Mouse (Mus musculus) liver, embryonic 15.5 days (tissue): ENCODE data around the gene Zc3h10. TPM values are rescaled to one million over a fixed set of nuclear protein-coding genes. Genes with fewer than 3 reads are reported as not detected.
"Not testable (repeated sequence)": the region's sequence is repeated elsewhere in the genome, so short reads cannot be mapped to it uniquely, and the experiment has no call there.

Experiments
- ATAC-seq: fragments of 200-750 bp; cut with Nextera tagmentation; 2 replicates; pipeline ENCODE4 v1.8.0; 2017; ENCODE audit warnings: moderate number of reproducible peaks, mild to moderate bottlenecking, moderate library complexity; ENCODE audit not compliant: insufficient read depth
- H3K27ac ChIP-seq: fragments of 300-500 bp; sonication (generic); replicated peaks from 2 replicates; pipeline ENCODE4 v1.5.1; 2015; ENCODE audit warnings: mild to moderate bottlenecking, inconsistent platforms
- H3K27me3 ChIP-seq: fragments of 300-500 bp; sonication (generic); 2 replicates; pipeline ENCODE4 v1.6.1; 2015; ENCODE audit warnings: mild to moderate bottlenecking, inconsistent platforms
- H3K36me3 ChIP-seq: fragments of 300-500 bp; sonication (generic); replicated peaks from 2 replicates; pipeline ENCODE4 v1.6.1; 2015; ENCODE audit warnings: moderate library complexity, mild to moderate bottlenecking, inconsistent platforms
- H3K4me1 ChIP-seq: fragments of 300-500 bp; sonication (generic); replicated peaks from 2 replicates; pipeline ENCODE4 v1.6.1; 2015; ENCODE audit warnings: inconsistent platforms
- H3K4me2 ChIP-seq: fragments of 300-500 bp; sonication (generic); 2 replicates; pipeline ENCODE4 v1.6.1; 2015; ENCODE audit warnings: moderate library complexity, mild to moderate bottlenecking, inconsistent platforms
- H3K4me3 ChIP-seq: fragments of 300-500 bp; sonication (generic); replicated peaks from 2 replicates; pipeline ENCODE4 v1.5.1; 2015; ENCODE audit warnings: mild to moderate bottlenecking, inconsistent platforms
- H3K9ac ChIP-seq: fragments of 300-500 bp; sonication (generic); 2 replicates; pipeline ENCODE4 v1.6.1; 2015; ENCODE audit warnings: moderate library complexity, mild to moderate bottlenecking, inconsistent platforms
- H3K9me3 ChIP-seq: fragments of 300-500 bp; sonication (generic); replicated peaks from 2 replicates; pipeline ENCODE4 v1.6.1; 2016; ENCODE audit warnings: inconsistent platforms
- WGBS: fragments of 180-500 bp; shearing (Covaris S2); methylation state at CpG from one replicate; pipeline ENCODE4 v1.1.7; 2015; ENCODE audit warnings: mixed read lengths; ENCODE audit not compliant: insufficient replicate concordance; 5-methylcytosine and 5-hydroxymethylcytosine counted together
- microRNA-seq: library from miRNA; unstranded; fragments of <30 nt; microRNA quantifications from one replicate; pipeline ENCODE4, GENCODE M21; 2016
- polyA plus RNA-seq: library from polyadenylated mRNA; unstranded; fragments of >200 nt; fragmentation: Nextera tagmentation; extraction: Ambion mirVana; gene quantifications from 2 replicates; pipeline ENCODE4 v1.2.1, GENCODE M21; 2015

The Zc3h10 gene
- polyA plus RNA-seq, 1 experiment from 2014 or later = 4.9 TPM

GRCm38 (mm10) chr10:128495270-128495669, 52.3 kb downstream of the Zc3h10 start:
- peak overlapping the region; percentile 90 for H3K4me2 ChIP-seq
- H3K9me3 ChIP-seq = no peaks in the 10 kb centered on the region
- no peaks in the 10 kb centered on the region for H3K27me3 ChIP-seq
- peak overlapping the region; percentile 93 for H3K4me3 ChIP-seq
- peak overlapping the region; percentile 94 for H3K27ac ChIP-seq
- peaks cover 19% of the 10 kb centered on the region for H3K36me3 ChIP-seq
- ATAC-seq = no peak
- WGBS = 53% methylated on average over 2 of the region's 2 CpGs
- H3K9ac ChIP-seq = peak overlapping the region; percentile 90
- H3K4me1 ChIP-seq = peaks cover 79% of the 10 kb centered on the region

DNA sequence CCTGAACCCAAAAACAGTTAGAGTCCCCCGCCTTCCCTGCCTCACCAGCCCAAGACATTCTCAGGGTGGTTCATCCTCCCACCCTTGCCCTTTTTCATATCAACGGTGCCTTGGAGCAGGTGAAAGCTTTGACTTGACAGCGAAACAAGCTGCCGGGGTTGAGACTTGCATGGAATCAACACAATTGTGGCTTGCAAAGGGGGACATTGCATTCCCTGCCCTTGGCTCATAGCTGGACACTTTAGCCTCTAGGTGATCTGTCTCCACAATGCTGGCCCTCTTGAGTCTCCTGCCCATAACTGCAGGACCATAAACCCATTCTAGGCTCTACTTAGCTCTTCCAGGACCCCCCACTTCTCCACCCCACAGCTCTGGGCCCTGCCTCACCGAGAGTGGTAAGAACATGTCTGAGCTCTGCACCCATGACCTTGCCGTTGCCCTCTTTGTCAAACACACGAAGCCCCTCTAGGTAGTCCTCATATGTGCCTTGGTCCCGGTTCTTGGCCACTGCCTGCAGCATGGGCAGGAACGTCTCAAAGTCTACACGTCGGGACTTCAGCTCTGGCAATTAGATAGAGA, 52.8 kb downstream of the Zc3h10 start:
- no peaks in the 10 kb centered on the region for H3K9me3 ChIP-seq
- H3K27me3 ChIP-seq = no peaks in the 10 kb centered on the region
- 28% methylated on average over 11 of the region's 11 CpGs for WGBS
- H3K9ac ChIP-seq = peak overlapping the region; percentile 90
- peaks cover 24% of the 10 kb centered on the region for H3K36me3 ChIP-seq
- no peak for ATAC-seq
- H3K27ac ChIP-seq = peak overlapping the region; percentile 94
- H3K4me2 ChIP-seq = peak overlapping the region; percentile 90
- H3K4me1 ChIP-seq = peaks cover 80% of the 10 kb centered on the region
- H3K4me3 ChIP-seq = peak overlapping the region; percentile 93

GRCm38 (mm10) chr10:128493695-128494666, 53.6 kb downstream of the Zc3h10 start, which contains the start of gene Myl6:
Gene Myl6 (minus strand): TSS chr10:128494145.
- no peaks in the 10 kb centered on the region for H3K9me3 ChIP-seq
- WGBS = under 1% methylated on average over 45 of the region's 45 CpGs
- H3K27ac ChIP-seq = peak within 1 kb of the TSS; percentile 94
- ATAC-seq = peak; percentile 87
- peaks cover 78% of the 10 kb centered on the region for H3K4me1 ChIP-seq
- H3K36me3 ChIP-seq = peaks cover 31% of the 10 kb centered on the region
- H3K4me3 ChIP-seq = peak within 1 kb of the TSS; percentile 93
- peak within 1 kb of the TSS; percentile 90 for H3K4me2 ChIP-seq
- H3K9ac ChIP-seq = peak within 1 kb of the TSS; percentile 90
- no peaks in the 10 kb centered on the region for H3K27me3 ChIP-seq

DNA sequence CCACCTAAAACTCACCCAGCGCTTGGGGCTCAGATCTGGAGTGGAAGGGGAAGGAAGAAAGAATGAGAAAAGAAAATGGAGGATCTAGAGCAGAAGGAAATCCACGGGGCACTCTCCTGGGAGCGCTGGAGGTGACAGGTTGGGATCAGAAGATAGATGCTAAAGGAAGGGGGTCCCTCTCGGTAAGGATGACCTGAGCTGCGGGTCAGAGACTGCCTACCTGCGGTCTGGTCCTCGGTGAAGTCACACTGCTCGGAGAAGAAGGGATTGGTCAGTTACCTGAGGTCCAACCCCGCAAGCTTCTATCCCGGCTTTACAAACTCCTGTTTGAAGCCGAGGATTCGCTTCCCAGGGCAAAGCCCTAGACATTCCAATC, 54.3 kb downstream of the Zc3h10 start:
- no peaks in the 10 kb centered on the region for H3K9me3 ChIP-seq
- H3K9ac ChIP-seq = peak overlapping the region; percentile 90
- no peaks in the 10 kb centered on the region for H3K27me3 ChIP-seq
- peak; percentile 56 for ATAC-seq
- peaks cover 38% of the 10 kb centered on the region for H3K36me3 ChIP-seq
- peaks cover 76% of the 10 kb centered on the region for H3K4me1 ChIP-seq
- WGBS = 0% methylated on average over 12 of the region's 12 CpGs
- peak overlapping the region; percentile 94 for H3K27ac ChIP-seq
- H3K4me3 ChIP-seq = peak overlapping the region; percentile 93
- peak overlapping the region; percentile 90 for H3K4me2 ChIP-seq

GRCm38 (mm10) chr10:128492633-128493311, 54.8 kb downstream of the Zc3h10 start:
- Histone ChIP-seq H3K4me3 (peak overlapping the region; percentile 93), H3K9me3 (no peaks in the 10 kb centered on the region), H3K4me2 (peak overlapping the region; percentile 90), H3K27ac (peak overlapping the region; percentile 94), H3K9ac (peak overlapping the region; percentile 90), H3K36me3 (peaks cover 44% of the 10 kb centered on the region), H3K27me3 (no peaks in the 10 kb centered on the region), H3K4me1 (peaks cover 70% of the 10 kb centered on the region)
- 21% methylated on average over 12 of the region's 12 CpGs for WGBS
- peak; percentile 51 for ATAC-seq

DNA sequence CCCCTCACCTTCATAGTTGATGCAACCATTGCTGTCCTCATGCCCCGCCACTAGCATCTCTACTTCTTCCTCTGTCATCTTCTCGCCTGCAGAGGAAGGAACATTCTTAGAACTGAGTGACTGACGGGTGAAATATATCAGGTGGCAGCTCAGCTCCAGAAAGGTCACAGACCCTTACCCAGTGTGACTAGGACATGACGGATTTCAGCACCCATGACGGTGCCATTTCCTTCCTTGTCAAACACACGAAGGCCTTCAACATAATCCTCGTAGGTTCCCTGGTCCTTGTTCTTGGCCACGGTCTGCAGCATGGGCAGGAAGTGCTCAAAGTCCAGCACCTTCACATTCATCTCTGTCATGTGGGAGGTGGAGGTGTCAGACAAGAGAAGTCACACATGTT, 55.5 kb downstream of the Zc3h10 start:
- peaks cover 51% of the 10 kb centered on the region for H3K36me3 ChIP-seq
- 47% methylated on average over 8 of the region's 8 CpGs for WGBS

More for the DNA sequence above, 55.5 kb downstream of the Zc3h10 start:
- H3K27ac ChIP-seq = peak overlapping the region; percentile 94
- H3K9me3 ChIP-seq, H3K27me3 ChIP-seq, ATAC-seq: not testable (repeated sequence)
- peak overlapping the region; percentile 90 for H3K4me2 ChIP-seq
- H3K4me1 ChIP-seq = peaks cover 63% of the 10 kb centered on the region
- H3K4me3 ChIP-seq = peak overlapping the region; percentile 93
- peak overlapping the region; percentile 90 for H3K9ac ChIP-seq

Small RNA genes within 50 kb of the gene (microRNA-seq; reads per million reads assigned to microRNA genes)
- gene Gm47275 (not detected), gene Mir6916 (not detected), gene Mir6917 (not detected)

Other genes starting within 250 kb of the Zc3h10 start
- not detected in 2 replicates for gene Il23a, start 249.0 kb downstream of the Zc3h10 start, polyA plus RNA-seq
- 12.9 and 14.3 TPM in 2 replicates for gene Pan2, start 244.4 kb downstream of the Zc3h10 start, polyA plus RNA-seq
- 85.8 and 90.0 TPM in 2 replicates for gene Cnpy2, start 225.3 kb downstream of the Zc3h10 start, polyA plus RNA-seq
- 115 and 121 TPM in 2 replicates for gene Cs, start 210.0 kb downstream of the Zc3h10 start, polyA plus RNA-seq
- gene Coq10a, start 178.8 kb downstream of the Zc3h10 start, polyA plus RNA-seq = 4.6 and 5.2 TPM in 2 replicates
- gene Ankrd52, start 170.7 kb downstream of the Zc3h10 start, polyA plus RNA-seq = 4.9 and 5.6 TPM in 2 replicates
- 69.9 and 90.8 TPM in 2 replicates for gene Slc39a5, start 146.5 kb downstream of the Zc3h10 start, polyA plus RNA-seq
- 35.3 and 37.5 TPM in 2 replicates for gene Nabp2, start 136.3 kb downstream of the Zc3h10 start, polyA plus RNA-seq
- 8.5 and 9.6 TPM in 2 replicates for gene Rnf41, start 136.1 kb downstream of the Zc3h10 start, polyA plus RNA-seq
- 23.5 and 23.6 TPM in 2 replicates for gene Smarcc2, start 88.5 kb downstream of the Zc3h10 start, polyA plus RNA-seq
- 483 and 484 TPM in 2 replicates for gene Myl6, start 53.6 kb downstream of the Zc3h10 start, polyA plus RNA-seq
- gene Myl6b, start 49.1 kb downstream of the Zc3h10 start, polyA plus RNA-seq = 1.4 and 1.7 TPM in 2 replicates
- 11.8 and 12.6 TPM in 2 replicates for gene Esyt1, start 21.9 kb downstream of the Zc3h10 start, polyA plus RNA-seq
- 1,944 and 2,155 TPM in 2 replicates for gene Rpl41, start 1.5 kb upstream of the Zc3h10 start, polyA plus RNA-seq
- gene Pa2g4, start 18.2 kb upstream of the Zc3h10 start, polyA plus RNA-seq = 118 and 119 TPM in 2 replicates
- gene Erbb3, start 41.9 kb upstream of the Zc3h10 start, polyA plus RNA-seq = 3.1 and 3.6 TPM in 2 replicates
- gene Rps26, start 79.0 kb upstream of the Zc3h10 start, polyA plus RNA-seq = 296 and 352 TPM in 2 replicates
- 0.12 TPM in 2 replicates for gene Ikzf4, start 98.2 kb upstream of the Zc3h10 start, polyA plus RNA-seq
- gene Suox, start 126.3 kb upstream of the Zc3h10 start, polyA plus RNA-seq = 14.3 and 14.7 TPM in 2 replicates
- 33.5 and 36.7 TPM in 2 replicates for gene Rab5b, start 148.5 kb upstream of the Zc3h10 start, polyA plus RNA-seq
- 0.60 and 0.68 TPM in 2 replicates for gene Pmel, start 156.4 kb upstream of the Zc3h10 start, polyA plus RNA-seq
- gene Cdk2, start 157.3 kb upstream of the Zc3h10 start, polyA plus RNA-seq = 53.7 and 56.6 TPM in 2 replicates
- 2.4 and 3.0 TPM in 2 replicates for gene Dgka, start 197.1 kb upstream of the Zc3h10 start, polyA plus RNA-seq
- gene Pym1, start 200.1 kb upstream of the Zc3h10 start, polyA plus RNA-seq = 13.3 and 14.8 TPM in 2 replicates
- 10.5 and 11.3 TPM in 2 replicates for gene Mmp19, start 243.1 kb upstream of the Zc3h10 start, polyA plus RNA-seq